Mouse (Mus musculus) brain, embryonic 18.5 days (tissue): Measurements from ENCODE around the gene Tasp1.
"Not testable (repeated sequence)": the region's sequence is repeated elsewhere in the genome, so short reads cannot be mapped to it uniquely, and the experiment has no call there.

Experiments
- DNase-seq: peaks from one replicate; pipeline ENCODE4 v3.0.0-alpha.2; 2012; ENCODE audit warnings: low read depth, low spot score

Gene Tasp1

GRCm38 (mm10) chr2:140058125-140058524 lies 8.5 kb downstream of the Tasp1 start:
- DNase-seq, result no peak

- DNase-seq, result no peak
These were observed 14.9 kb downstream of the Tasp1 start for GRCm38 (mm10) chr2:140051607-140052126.

GRCm38 (mm10) chr2:140042522-140043131 lies 24.0 kb downstream of the Tasp1 start:
- DNase-seq, result no peak

- DNase-seq, result no peak
These were observed 24.5 kb downstream of the Tasp1 start for GRCm38 (mm10) chr2:140042081-140042480.

- no peak for DNase-seq
These were observed 29.1 kb downstream of the Tasp1 start for GRCm38 (mm10) chr2:140037459-140037858.

- no peak for DNase-seq
These were observed 29.8 kb downstream of the Tasp1 start for GRCm38 (mm10) chr2:140036854-140037253.

- no peak for DNase-seq
These were observed 41.7 kb downstream of the Tasp1 start for GRCm38 (mm10) chr2:140024937-140025336.

GRCm38 (mm10) chr2:140007406-140007805 lies 59.2 kb downstream of the Tasp1 start:
- DNase-seq, result no peak

GRCm38 (mm10) chr2:139998170-139998569 lies 68.4 kb downstream of the Tasp1 start:
- no peak for DNase-seq

GRCm38 (mm10) chr2:139989907-139990306 lies 76.7 kb downstream of the Tasp1 start:
- not testable (repeated sequence) for DNase-seq

- no peak for DNase-seq
These were observed 99.2 kb downstream of the Tasp1 start for GRCm38 (mm10) chr2:139967451-139967850.

GRCm38 (mm10) chr2:139966288-139966687 lies 100.3 kb downstream of the Tasp1 start:
- DNase-seq, result no peak

GRCm38 (mm10) chr2:139948843-139949242 lies 117.8 kb downstream of the Tasp1 start:
- no peak for DNase-seq

- DNase-seq, result no peak
These were observed 129.0 kb downstream of the Tasp1 start for GRCm38 (mm10) chr2:139937581-139937980.

- DNase-seq, result no peak
These were observed 132.0 kb downstream of the Tasp1 start for GRCm38 (mm10) chr2:139934577-139934976.

GRCm38 (mm10) chr2:139934033-139934572 lies 132.5 kb downstream of the Tasp1 start:
- no peak for DNase-seq

- no peak for DNase-seq
These were observed 134.4 kb downstream of the Tasp1 start for GRCm38 (mm10) chr2:139932211-139932610.

- DNase-seq, result no peak
These were observed 141.7 kb downstream of the Tasp1 start for GRCm38 (mm10) chr2:139924937-139925336.

- not testable (repeated sequence) for DNase-seq
These were observed 145.2 kb downstream of the Tasp1 start for GRCm38 (mm10) chr2:139921395-139921794.

- no peak for DNase-seq
These were observed 146.8 kb downstream of the Tasp1 start for GRCm38 (mm10) chr2:139919757-139920156.

GRCm38 (mm10) chr2:139906441-139907157 lies 160.0 kb downstream of the Tasp1 start:
- DNase-seq, result no peak

GRCm38 (mm10) chr2:139891405-139892089 lies 175.1 kb downstream of the Tasp1 start:
- no peak for DNase-seq
